Mouse (Mus musculus) kidney, postnatal 10 days (tissue): ENCODE measurements around the gene Uaca.
"Not testable (repeated sequence)": the region's sequence is repeated elsewhere in the genome, so short reads cannot be mapped to it uniquely, and the experiment has no call there.

Experiments
- DNase-seq: peaks from one replicate; pipeline ENCODE4 v3.0.0; 2021; ENCODE audit warnings: mixed read lengths

The Uaca gene

GRCm38 (mm10) chr9:60794841-60795351 lies 554 bp downstream of the Uaca start:
- peak; percentile 72 for DNase-seq

- no peak for DNase-seq
Observed at GRCm38 (mm10) chr9:60796076-60796475, 1.7 kb downstream of the Uaca start.

- no peak for DNase-seq
Observed at GRCm38 (mm10) chr9:60797126-60797525, 2.8 kb downstream of the Uaca start.

GRCm38 (mm10) chr9:60799061-60799460 lies 4.7 kb downstream of the Uaca start:
- DNase-seq = no peak

GRCm38 (mm10) chr9:60800663-60801382 lies 6.5 kb downstream of the Uaca start:
- DNase-seq = no peak

- DNase-seq = no peak
Observed at GRCm38 (mm10) chr9:60801746-60802145, 7.4 kb downstream of the Uaca start.

GRCm38 (mm10) chr9:60802341-60802740 lies 8.0 kb downstream of the Uaca start:
- no peak for DNase-seq

- DNase-seq = no peak
Observed at GRCm38 (mm10) chr9:60806021-60806420, 11.7 kb downstream of the Uaca start.

- no peak for DNase-seq
Observed at GRCm38 (mm10) chr9:60807996-60808395, 13.7 kb downstream of the Uaca start.

- peak; percentile 67 for DNase-seq
Observed at GRCm38 (mm10) chr9:60813139-60813880, 19.0 kb downstream of the Uaca start.

GRCm38 (mm10) chr9:60815502-60815901 lies 21.2 kb downstream of the Uaca start:
- DNase-seq = no peak

GRCm38 (mm10) chr9:60817585-60817984 lies 23.2 kb downstream of the Uaca start:
- no peak for DNase-seq

GRCm38 (mm10) chr9:60818582-60818981 lies 24.2 kb downstream of the Uaca start:
- not testable (repeated sequence) for DNase-seq

- DNase-seq = peak; percentile 73
Observed at GRCm38 (mm10) chr9:60819340-60819739, 25.0 kb downstream of the Uaca start.

GRCm38 (mm10) chr9:60821501-60821900 lies 27.2 kb downstream of the Uaca start:
- no peak for DNase-seq

GRCm38 (mm10) chr9:60822681-60823080 lies 28.3 kb downstream of the Uaca start:
- no peak for DNase-seq

- no peak for DNase-seq
Observed at GRCm38 (mm10) chr9:60825506-60825905, 31.2 kb downstream of the Uaca start.

- peak; percentile 62 for DNase-seq
Observed at GRCm38 (mm10) chr9:60826759-60827158, 32.4 kb downstream of the Uaca start.

- no peak for DNase-seq
Observed at GRCm38 (mm10) chr9:60828196-60828595, 33.9 kb downstream of the Uaca start.

GRCm38 (mm10) chr9:60829610-60830009 lies 35.3 kb downstream of the Uaca start:
- DNase-seq = no peak

GRCm38 (mm10) chr9:60830079-60830478 lies 35.7 kb downstream of the Uaca start:
- no peak for DNase-seq

GRCm38 (mm10) chr9:60832233-60832632 lies 37.9 kb downstream of the Uaca start:
- DNase-seq = no peak

GRCm38 (mm10) chr9:60836151-60836550 lies 41.8 kb downstream of the Uaca start:
- DNase-seq = no peak

- peak; percentile 41 for DNase-seq
Observed at GRCm38 (mm10) chr9:60837078-60837448, 42.7 kb downstream of the Uaca start.
